Mouse (Mus musculus) embryo, embryonic 11 days (tissue): ENCODE data around the gene Slc25a22.

ENCODE experiments used
- DNase-seq: peaks from one replicate; pipeline ENCODE4 v3.0.0-alpha.2; 2015

Slc25a22 gene

DNA sequence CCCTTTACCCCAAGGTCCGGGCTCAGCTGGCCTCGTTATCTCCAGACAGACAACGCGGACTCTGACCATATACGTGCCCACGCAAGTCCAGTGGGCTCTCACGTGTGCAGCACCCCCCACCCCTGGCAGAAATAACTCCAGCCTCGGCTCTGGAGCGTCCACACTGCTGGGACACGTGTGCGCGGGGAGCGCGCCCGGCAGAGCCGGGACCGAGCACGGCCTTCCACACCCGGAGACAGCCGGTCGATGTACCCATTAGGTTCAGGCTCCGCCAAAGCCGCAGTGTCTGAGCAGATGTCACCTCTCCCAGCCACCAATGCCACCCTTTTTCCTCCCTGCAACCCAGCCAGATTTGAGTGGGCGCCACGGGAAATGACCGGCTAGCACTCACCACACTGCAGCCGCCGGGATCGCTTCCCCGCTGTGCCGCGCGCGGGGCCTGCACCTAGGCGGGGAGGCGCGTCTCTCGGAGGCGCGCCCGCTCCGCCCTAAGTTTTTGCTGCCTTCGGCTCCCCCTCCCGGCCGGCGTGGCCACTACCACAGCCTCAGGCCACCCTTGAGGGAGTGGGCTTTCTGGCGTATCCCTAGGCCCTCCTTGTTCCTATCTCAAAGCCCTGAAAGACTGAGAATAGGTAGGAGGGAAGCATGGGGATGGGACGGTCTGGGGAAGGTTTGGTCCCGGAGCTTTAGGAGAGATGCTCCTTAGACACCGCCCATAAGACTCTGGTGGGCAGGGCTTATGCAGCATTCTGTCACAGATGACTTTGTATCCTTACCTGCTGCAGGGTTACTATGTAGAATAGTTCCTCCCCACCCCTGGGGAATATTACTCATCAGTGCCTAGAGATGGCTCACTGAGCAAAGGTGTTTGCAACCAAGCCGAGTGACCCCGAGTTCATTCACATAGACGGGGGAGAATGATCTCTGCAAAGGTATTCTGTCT lies at the start of gene Slc25a22:
Slc25a22 (minus strand) TSS at position 715 of the 943 bp plus-strand sequence.
- peak; percentile 94 for DNase-seq

DNA sequence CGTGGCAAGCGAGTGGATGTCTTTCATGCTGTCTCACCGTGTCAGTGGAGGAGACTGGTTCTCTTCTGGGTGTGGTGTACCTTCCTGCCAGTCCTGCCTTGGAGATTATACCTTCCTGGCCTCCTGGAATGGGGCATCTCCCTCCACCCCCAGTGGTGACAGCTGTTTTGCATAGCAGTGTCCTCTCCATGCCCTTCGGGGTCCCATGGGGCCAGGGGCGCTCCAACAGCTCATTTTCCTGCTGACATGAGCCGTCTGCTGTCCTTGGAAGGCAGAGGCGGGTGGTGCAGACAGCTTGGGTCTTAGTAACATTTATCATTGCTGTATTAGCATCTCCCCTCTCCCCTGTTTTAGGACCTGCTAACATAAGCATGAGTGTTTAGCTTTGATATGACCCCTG lies 49.4 kb upstream of the Slc25a22 start:
- DNase-seq: no peak

DNA sequence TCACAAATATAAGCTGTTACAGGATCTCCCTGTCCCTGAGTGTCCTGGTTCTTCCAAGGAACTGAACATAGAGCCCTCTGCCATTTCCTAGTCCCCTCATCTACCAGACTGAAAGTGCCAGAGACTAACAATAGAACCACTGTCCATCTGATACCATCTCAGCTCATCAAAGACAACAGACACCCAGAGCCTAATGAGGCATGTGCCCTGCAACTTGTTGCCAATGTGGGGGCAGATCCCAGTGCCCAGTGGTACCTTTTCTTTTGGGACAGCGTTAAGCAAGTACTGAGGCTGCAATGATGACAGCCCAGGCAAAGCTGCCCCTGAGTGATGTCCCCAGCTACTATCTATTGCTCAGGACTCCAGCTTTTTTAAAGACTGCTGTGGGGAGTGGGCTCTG lies 48.5 kb upstream of the Slc25a22 start:
- DNase-seq: no peak

DNA sequence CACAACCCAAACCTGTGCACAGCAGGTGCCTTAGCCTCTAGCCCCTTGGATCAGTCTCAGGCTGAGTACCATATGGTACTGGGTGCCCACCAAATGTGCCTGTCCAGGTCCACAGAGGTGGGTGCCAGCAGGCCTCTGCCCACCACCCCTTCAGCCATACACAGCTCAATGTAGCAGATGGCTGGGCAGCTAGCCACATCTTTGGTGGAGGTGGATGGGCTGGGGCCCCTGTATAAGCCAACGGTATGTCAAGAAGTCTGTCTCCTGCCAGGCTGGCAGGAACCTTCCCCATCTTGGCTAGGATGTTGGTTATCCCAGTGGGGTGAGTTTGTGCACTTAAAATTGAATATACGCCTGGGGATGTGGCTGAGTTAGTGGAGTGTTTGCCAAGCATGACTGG lies 47.9 kb upstream of the Slc25a22 start:
- DNase-seq: no peak

DNA sequence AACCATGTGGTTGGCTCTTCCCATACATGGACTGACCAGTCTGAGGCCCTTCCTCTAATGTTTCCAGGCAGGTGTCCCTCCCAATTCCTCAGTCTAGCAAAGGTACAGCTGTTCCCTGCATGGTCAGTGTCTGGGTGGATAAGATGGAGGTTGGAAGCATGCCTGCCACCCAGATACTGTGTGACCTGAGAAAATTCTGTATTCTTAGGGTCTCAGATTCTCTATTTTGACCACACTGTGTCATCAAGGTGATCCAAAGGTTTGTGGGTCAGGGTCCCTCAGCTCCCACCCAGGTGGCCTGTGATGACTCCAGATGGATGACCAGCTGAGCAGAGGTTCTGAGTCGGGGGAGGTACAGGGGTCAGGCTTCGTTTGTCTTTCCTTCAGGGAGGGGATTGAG lies 47.5 kb upstream of the Slc25a22 start:
- no peak for DNase-seq

DNA sequence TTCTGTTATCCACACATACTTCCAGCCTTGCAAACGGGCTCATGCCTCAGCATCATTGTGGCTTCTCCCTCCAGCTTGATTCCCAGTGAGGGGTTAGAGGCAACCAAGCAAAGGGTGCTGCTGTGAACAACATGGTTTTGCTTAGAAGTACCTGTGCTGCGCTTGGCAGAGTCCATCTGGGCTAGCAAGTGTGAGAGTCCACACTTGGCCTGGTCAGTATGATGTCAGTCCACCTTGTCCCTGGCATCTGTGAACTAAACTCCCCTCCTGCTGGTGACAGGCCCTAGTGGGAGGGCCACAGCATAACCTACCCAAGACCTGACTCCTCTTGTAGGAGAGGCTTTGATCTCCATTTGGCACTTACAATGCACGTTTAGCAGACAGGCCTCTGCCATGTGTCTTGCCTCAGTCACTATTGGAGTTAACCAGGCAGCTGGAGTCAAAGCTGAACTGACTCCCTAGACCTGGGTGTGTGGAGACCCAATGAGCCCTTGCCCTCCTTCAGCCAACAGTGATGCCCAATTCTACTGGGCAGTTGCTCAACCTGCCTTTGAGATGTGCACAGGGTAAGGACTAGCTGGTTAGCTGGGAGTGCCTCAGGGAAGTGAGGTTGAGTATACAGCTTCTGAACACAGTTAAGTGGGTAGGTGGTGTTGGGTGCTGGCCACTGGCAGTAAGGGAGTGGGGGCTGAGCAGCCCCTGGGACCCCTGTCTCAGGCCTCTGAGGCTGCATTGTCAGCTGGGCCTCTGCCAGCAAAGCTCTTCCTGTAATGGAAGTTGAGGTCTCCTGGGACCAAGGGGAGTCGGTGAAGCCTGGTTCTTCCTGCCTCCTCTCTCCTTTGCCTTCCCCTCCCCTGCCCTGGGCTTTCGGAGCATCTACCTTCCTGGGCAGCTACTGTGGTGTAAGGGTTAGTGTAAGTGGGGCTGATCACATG lies 46.8 kb upstream of the Slc25a22 start:
- no peak for DNase-seq

DNA sequence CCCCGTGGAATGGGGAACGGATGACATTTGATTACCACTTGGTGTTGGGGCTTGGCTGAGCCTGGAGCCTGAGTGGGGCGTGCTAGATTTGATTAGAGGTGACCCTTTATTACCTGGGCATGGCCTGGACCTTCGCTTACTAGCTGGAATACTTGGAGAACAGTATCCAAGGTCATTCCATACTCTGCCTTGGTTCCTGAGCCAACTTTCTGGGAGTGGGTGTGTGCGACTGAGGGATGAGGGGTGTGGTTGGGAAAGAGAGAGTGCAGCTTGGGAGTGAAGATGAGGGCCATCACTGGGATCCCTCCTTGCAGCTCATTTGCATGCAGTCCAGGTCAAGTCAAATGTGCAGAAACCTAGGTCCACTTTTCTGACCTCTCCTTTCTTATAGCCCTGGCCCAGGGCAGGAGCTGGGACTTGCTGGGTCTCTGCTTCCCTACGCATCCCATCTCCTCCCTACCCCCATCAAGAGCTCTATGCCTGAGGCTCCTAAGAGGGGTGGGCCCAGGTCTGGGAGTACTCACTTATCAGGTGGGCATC lies 45.5 kb upstream of the Slc25a22 start:
- DNase-seq: no peak

DNA sequence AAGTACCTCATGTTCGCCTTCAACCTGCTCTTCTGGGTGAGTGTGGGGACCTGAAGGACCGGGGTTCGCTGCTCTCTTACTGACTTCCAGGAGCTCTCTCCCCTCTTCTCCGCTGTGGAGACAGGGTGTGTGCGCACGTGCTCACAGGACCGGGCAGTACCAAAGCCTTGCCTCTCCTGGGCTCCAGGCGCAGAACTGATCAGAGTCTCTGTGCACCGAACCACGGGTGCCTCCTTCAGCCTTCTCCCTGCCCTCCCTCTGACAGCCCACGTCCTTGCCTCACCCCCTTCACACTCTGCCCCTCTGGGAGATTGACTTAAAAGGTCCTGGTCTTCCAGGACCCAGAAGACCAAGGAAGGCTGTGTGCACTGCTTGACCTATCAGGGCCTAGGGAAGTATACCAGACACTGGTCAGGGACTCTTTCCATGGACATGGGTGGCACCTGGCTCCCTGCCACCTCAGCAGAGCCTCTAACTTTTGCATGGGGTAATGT lies 44.9 kb upstream of the Slc25a22 start:
- no peak for DNase-seq

DNA sequence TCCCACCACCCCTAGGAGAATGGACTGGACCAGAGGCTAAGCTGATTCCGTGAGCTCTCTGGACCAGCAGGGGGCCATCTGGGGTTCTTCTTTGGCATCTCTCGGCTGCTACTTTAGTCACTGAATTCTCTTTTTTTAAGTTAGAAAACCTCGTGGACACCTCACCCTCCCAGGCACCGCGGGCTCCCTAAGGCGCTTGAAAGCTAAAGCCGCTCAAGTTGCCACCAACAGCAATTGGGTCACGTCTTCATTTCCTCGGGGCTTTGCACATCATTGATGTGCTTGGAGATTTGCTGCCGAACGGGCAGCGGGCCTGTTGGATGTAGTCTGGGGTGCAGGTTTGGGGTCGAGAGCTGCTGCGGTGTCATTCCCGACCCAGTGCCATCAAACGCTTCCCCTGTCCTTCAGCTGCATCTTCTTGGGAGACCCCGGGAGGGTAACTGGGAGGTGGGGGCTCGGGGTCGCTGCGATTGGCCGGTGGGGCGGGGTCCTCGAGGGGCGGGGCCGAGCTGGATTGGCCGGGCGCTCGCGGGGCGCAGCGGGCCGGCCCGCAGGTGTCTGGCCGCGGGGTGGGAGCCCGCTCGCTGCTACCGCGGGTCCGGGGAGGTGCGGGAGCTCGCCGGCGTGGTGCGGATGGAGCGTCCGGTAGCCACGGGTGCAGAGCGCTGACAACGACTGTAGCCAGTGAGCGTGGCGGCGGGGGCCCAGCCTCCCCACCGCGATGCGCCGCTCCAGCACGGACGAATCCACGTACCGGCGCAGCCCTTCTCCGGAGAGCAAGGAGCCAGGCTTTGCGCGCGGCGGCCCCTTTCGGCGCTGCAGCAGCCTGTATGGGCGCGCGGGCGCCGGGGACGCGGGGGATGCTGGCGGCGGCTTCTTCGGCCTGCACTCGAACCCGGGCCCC lies 44.1 kb upstream of the Slc25a22 start:
- DNase-seq: peak; percentile 78

DNA sequence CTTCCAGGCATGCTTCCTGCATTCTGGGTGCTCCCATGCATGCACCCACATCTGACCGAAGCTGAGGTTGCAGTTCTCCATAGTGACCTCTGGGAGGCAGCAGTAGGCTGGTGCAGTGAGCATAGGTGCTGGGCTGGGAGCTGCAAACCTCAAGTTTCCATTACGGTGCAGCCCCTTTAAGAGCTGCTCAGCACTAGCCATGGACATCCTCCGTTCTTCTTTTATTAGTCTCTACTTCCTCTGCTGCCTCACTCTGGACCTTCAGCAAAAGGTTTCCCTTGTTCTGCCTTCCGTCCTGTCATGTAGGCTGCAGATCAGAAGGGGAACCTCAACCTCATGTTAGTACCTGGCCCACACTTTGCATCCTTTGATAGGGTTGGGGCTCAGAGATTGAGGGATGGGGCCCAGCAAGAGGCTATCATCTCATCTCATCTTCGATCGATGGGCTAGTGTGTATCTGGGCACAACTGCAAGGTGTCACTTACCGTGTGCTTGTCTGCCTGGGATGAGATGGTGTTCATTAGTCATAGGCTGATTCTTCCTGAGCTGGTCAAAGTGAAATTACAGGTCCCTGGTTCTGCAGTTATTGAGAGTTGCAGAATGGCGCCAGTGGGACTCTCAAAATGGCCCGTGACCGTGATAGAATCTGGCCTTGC lies 43.3 kb upstream of the Slc25a22 start:
- DNase-seq: peak; percentile 84

DNA sequence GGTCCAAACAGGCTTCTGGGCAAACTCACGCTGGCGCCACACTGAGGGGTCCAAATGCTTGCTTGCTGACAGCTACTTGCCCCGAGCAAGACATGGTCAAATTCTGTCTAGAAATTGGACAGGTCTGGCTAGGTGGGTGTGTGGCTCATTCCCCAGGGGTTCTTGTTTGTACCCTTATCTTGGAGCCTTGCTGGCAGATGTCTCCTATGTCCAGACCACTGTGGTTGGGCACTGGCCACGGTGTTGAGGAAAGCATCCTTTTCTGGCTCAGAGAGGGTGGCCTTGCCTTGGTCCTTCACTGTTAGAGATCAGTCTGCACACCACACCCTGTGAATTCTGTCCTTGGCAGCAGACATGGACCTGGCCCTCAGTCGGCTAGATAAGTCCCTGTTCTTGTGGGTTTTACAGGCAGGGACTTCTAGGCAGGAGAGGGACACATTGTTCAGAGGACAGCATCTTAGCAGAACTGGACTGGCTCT lies 40.6 kb upstream of the Slc25a22 start:
- no peak for DNase-seq

DNA sequence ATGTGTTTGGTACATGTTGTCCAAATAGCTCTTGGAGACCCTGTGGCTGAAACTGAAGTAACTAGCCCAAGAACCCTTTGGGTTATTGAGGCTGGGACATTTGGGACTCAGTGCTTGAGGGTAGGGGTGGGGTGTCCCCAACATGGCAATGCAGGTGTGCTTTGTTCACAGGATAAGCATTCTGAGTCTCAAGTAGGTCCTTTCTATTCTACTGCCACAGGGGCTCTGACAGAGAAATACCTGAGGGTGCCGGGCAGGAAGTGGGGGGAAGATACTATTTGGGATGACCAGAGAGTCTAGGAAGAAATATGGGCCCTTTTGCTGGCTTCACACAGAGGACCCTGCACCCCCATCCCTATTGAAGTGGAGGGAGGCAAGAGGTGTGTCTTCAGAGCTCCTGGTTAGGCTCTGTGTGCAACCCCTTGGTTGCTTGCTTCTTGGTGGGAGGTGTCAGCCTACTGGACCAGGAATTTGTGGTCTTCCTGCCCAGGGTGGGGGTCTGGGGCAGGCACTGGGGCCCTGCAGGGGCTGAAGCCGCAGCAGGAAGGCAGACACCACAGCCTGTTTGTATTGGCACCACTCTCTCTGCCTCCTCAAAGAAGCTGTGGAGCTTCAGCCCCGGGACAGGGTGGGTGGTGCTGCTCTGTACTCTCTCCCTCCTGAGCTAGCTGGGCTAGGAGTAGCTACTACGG lies 40.0 kb upstream of the Slc25a22 start:
- no peak for DNase-seq

DNA sequence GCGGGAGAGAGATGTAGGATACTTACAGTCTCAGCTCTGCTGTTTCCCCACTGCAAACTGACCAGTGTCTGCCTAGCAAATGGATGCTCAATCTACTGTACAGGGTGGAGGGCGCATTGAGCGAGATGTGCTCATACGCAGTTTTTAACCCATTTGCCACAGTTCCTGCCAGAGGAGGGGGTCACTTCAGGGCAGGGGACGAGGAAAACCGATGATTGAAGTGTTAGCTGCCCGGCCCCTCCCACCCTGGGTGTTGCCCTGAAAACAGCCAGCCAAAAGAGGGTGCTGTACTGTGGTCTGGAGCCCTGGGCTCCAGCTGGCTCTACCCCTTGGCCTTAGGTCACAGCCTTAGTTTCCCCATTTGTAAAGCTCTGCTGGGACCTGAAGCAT lies 39.3 kb upstream of the Slc25a22 start:
- DNase-seq: no peak

DNA sequence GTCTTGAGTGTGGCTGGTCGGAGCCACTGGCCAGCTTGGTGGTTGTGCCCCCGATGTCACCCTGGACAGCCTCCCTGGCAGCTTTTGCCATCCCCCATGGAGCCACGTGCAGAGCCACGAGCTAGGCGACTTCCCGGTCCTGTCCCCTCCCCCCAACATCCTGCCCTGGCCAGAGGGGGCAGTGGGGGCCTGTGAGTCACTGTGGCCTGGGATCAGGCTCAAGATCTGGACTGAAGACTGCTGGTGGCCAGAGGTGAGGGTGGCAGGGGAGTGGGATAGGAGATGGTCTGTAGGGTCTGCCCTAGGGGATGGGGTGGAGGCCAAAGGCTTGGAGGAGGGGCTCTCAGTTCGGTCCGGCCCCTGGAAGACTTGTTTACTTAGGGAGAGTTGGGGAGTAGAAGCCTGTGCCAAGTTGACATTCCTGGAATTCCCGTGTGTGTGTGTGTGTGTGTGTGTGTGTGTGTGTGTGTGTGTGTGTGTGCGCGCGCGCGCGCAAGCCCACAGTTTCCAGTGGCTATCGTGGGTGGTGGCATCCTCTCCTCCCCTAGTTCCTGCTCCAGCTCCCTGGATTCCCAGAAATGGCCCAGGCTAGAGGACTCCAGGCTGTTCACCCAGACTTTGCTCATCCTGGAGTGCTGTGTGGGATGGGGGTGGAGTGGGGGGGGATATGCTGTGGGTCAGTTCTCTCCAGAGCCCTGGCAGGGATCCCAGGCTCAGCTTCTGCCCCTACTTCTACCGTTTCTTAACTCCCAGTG lies 38.7 kb upstream of the Slc25a22 start:
- peak; percentile 69 for DNase-seq

DNA sequence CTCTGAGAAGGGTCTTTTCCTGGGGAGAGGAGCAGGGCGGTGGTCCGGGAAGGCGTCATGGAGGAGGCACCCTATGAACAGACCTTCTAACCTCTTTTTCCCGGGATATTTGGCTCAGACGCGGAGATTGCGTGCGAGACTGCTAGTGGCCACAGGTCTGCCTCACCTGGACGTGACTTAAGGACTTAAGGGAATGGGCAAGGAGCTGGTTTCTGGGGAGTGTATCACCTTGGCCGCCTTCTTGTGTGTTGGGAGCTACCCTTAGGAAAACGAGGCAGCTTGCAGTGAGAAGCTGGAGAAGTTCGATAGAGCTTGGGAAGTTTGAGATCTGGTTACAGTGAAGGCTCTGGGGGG lies 38.1 kb upstream of the Slc25a22 start:
- DNase-seq: no peak

DNA sequence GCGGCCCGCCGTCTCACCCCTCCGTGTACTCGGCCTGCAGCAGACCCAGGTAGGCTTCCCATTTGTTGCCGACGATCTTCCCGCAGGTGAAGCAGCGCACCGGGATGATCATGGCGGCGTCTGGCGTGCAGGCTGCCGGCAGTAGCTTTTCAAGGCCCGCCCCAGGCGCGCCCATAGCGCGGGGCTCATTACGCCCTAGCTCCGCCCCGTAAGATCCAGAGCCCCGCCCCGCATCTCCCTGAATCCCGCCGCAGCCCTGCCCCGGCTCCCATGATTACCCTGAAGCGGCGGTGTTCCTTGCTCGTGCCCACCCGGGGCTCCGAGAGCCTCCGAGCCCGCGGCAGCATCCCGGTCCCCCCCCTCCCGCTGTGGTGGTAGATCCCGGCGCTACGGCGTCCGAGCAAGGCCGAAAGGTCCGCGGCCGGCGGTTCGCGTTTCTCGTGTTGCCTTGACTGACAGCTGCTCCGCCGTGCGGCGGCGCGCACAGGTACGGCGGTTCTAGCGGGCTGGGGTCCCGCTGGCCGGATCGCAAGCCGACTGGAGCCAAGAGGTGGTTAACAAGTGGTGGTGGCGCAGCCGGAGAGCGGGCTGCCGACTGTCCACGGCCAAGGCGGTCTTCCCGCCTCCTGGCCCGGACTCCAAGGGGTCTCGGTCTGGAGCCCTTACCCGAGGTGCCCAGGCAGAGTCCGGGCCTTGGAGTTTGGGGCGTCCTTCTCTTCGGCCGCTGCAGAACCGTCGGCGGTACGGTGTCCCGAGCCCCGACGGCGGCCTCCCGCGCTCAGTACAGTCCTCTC lies 37.5 kb upstream of the Slc25a22 start, which contains the start of the genes Polr2l and Tspan4:
Polr2l (minus strand) TSS at position 122 of the 794 bp plus-strand sequence.
Tspan4 (plus strand) TSS at position 230 of the 794 bp plus-strand sequence.
- DNase-seq: peak; percentile 94

DNA sequence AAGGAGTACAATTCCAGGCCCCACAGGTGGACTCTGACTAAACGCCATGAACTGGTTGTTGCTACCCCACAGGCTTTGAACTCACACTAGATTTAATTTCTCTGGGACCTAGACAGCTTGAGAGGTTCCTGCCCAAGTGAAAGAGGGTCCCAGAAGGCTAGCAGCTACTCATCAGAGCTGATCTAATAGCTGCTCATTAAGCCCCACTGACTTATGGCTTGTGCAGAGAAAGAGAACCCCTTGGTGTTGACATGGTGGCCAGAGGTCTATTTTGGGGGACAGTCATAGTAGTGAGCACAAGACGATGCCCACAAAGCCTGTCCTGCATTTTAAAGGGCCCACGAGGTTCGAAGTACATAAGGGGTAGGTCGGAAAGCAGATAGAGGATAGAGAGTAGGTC lies 36.5 kb upstream of the Slc25a22 start:
- no peak for DNase-seq

DNA sequence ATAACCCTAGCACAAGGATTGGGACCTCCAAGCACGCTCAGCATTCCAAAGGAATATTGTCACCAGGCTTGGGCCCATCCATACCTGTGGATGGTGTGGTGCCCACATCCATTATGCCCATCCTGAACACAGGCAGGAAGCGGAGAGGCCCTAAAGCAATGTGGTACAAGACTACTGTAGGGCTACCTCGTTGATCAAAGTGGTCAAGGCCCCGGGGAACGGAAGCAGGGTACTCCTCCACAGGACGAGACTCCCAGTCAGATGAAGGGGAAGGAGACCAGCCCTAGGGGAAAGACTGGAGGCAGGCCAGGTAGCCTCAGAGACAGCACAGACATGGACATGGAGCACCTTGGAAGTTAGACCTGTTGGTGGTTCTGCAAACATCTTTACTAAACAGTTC lies 35.1 kb upstream of the Slc25a22 start:
- no peak for DNase-seq

DNA sequence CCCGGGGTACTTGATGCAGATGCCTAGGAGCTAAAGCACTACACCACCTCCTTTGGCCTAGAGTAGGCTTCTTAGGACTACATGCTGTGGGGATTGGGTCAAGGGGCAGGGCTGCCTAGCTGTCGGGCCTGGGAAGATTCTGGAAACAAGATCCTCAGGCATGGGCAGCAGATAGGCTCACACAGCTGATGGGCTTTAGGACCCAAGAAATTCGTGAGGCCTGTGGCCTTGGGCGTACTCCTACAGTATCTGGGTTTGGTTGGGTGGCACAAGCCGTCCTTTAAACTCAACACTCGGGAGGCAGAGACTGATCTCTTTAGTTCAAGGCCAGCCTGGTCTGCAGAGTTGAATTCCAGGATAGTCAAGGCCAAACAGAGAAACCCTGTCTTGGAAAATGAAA lies 34.5 kb upstream of the Slc25a22 start:
- no peak for DNase-seq
